Mouse (Mus musculus): ENCODE data around the gene Olfr1246.
A peak's percentile ranks its signal among the peaks of the same experiment; 100 is the strongest.
"Not testable (repeated sequence)": the region's sequence is repeated elsewhere in the genome, so short reads cannot be mapped to it uniquely, and the experiment has no call there.

The Olfr1246 gene

DNA sequence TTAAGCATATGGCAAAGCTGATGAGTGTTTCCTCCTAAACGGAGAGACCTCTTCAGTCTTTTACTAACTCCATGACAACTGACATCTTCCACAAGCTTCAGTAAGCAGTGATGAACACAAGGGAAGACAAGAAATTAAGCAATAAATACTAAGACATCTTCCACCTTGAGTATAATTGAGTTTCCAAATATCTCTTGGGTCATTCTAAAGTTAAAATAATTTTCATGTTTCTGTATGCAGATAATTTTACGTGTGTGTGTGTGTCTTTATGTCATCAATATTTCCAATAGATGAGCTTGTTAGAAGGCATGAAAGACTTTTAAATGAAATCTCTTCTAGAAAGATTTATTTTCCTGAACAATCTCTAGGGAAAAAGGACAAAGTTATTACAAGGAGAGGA lies at the start of gene Olfr1246:
Gene Olfr1246, minus strand, starts transcription at position 101 of the 400 bp plus-strand sequence.
- DNase-seq (ENCODE audit: low read depth): no peak

DNA sequence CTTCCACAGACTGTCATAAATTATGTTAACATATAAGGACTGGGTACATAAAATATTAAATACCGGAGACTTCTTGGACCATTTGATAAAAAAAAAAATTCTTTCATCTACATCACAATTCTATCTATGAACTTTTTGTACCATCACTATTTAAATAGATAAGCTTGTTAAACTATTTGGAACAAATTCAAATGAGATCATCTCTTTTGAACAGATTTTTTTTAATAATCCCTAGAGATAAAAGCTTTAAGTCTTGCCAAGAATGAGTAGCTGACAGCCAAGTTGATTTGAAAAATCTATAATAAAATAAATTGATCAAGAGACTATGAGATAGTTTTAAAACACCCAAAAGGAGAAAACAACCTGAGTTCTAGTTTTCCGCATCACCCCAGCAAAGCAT lies 41.9 kb upstream of the Olfr1246 start, which contains the start of gene Olfr1249:
Gene Olfr1249, minus strand, starts transcription at position 101 of the 400 bp plus-strand sequence.
- no peak for DNase-seq (ENCODE audit: low read depth)

GRCm38 (mm10) chr2:89618145-89618544 lies 25.2 kb upstream of the Olfr1246 start, which contains the start of gene Olfr1248:
TSS of gene Olfr1248 (minus strand) at chr2:89618245.
- DNase-seq (ENCODE audit: low read depth): not testable (repeated sequence)

- no peak for DNase-seq (ENCODE audit: low read depth)
Measured at GRCm38 (mm10) chr2:89614030-89614429, 21.1 kb upstream of the Olfr1246 start, which contains the start of gene Olfr1247. TSS of gene Olfr1247 (minus strand) at chr2:89614130.

- no peak for DNase-seq (ENCODE audit: low read depth)
Measured at GRCm38 (mm10) chr2:89578347-89578746, 14.6 kb downstream of the Olfr1246 start, which contains the start of gene Olfr1245. TSS of gene Olfr1245 (minus strand) at chr2:89578447.

DNA sequence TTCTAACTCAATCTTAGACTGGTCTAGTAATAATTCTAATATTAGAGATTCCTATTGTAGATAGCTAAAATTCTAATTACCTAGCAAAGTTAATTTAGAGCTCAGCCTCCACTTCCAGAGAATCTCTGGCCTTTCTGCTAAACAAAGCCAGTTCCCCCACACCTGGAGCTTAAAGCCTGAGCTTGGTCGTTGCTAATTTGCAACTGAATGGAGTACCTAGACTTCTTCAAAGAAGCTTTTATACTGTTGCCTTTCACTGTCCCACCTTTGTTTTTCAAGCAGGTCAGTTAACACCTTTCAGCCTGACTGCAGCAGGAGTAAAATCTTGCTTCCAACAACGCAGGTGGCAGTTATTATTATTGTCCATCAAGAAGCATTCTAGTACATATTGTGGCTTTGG lies 30.3 kb downstream of the Olfr1246 start:
- not testable (repeated sequence) for DNase-seq (ENCODE audit: low read depth)

- DNase-seq (ENCODE audit: low read depth): peak; percentile 23
Measured at GRCm38 (mm10) chr2:89544516-89544915, 48.4 kb downstream of the Olfr1246 start.

DNA sequence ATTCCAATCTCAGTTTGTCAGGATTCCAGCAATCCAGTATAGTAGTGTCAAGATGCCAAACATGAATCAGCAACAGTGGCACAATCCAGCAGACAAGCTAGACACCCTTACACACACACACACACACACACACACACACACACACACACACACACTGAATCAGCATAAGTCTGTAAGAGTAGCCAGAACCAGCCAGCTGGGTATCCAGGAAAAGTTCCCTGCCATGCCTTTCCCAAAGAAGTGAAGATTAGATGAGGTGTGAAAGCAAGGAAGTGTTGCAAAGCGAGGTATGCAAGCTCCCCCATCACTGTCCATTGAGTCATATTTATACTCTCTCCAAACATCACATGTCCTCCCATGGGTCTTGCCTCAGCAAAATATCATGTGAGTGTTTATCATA lies 53.0 kb downstream of the Olfr1246 start:
- DNase-seq (ENCODE audit: low read depth): no peak
